8 mouse cellular contexts compared by ENCODE assay signal in genomic region chr4:87739524-87740128, GRCm38 (mm10).
DNase-seq lines count a peak whose midpoint lies in the region; ATAC-seq lines count a peak whose summit lies in the region.

No protein-coding gene starts in this region.

- intact Hi-C loops in heart, postnatal 10 days (cut with DNase I): no loop called here

- DNase-seq in heart, adult 11 months: peak; percentile 52
- DNase-seq in heart, postnatal 10 days: no peak
- DNase-seq in right cerebral cortex, postnatal 25 days: peak; percentile 10
- DNase-seq in right cerebral cortex, postnatal 14 days: no peak
- peak; percentile 11 for DNase-seq in kidney, postnatal 14 days
- peak; percentile 45 for DNase-seq in retina, postnatal 1 day
- no peak for DNase-seq in cerebellum, adult 9-11 months

- ATAC-seq in cerebellum, adult (ENCODE audit: insufficient number of reproducible peaks, low FRiP score, low TSS enrichment): no peak

Comparison
In these comparisons a context has a peak if more than half of its experiments do, and no peak if none do; other contexts are left out.
1. DNase-seq: peak in heart, adult 11 months (single experiment), right cerebral cortex, postnatal 25 days (single experiment), kidney, postnatal 14 days (single experiment) and retina, postnatal 1 day (single experiment); none in heart, postnatal 10 days (0 of 2), right cerebral cortex, postnatal 14 days (single experiment) and cerebellum, adult 9-11 months (single experiment).